Mouse (Mus musculus) heart, embryonic 14.5 days (tissue): ENCODE measurements around the gene Troap. TPM values are rescaled to one million over a fixed set of nuclear protein-coding genes. Genes with fewer than 3 reads are reported as not detected.

Experiments used
- ATAC-seq: fragments of 200-750 bp; cut with Nextera tagmentation; 2 replicates; pipeline ENCODE4 v1.8.0; 2017; ENCODE audit warnings: low read depth, moderate TSS enrichment; ENCODE audit not compliant: insufficient number of reproducible peaks, insufficient read depth, low FRiP score
- H3K27ac ChIP-seq, 2 experiments: fragments of 200-500 bp in 1 of 2; fragments of 300-500 bp in 1 of 2; sonication (generic) in 1 of 2; replicated peaks in 1 of 2; 2 replicates each; pipeline ENCODE4 v1.5.1; 2012 to 2014; ENCODE audit warnings: low read depth in 2 of 2, low read length in 2 of 2, control low read depth in 1 of 2, mild to moderate bottlenecking in 1 of 2, mixed read lengths in 1 of 2; ENCODE audit not compliant: control insufficient read depth in 1 of 2, insufficient read depth in 1 of 2
- H3K27me3 ChIP-seq: fragments of 300-500 bp; sonication (generic); 2 replicates; pipeline ENCODE4 v1.6.1; 2014; ENCODE audit warnings: mild to moderate bottlenecking, low read length, control low read depth; ENCODE audit not compliant: control insufficient read depth, insufficient read depth
- H3K36me3 ChIP-seq: fragments of 300-500 bp; sonication (generic); 2 replicates; pipeline ENCODE4 v1.6.1; 2014; ENCODE audit warnings: mild to moderate bottlenecking, control low read depth, low read length, mixed read lengths; ENCODE audit not compliant: control insufficient read depth, insufficient read depth
- H3K4me1 ChIP-seq, 2 experiments: fragments of 200-500 bp in 1 of 2; fragments of 300-500 bp in 1 of 2; sonication (generic) in 1 of 2; 2 replicates each; pipeline ENCODE4 v1.6.1; 2012 to 2014; ENCODE audit warnings: low read length in 2 of 2, control low read depth in 1 of 2, mixed read lengths in 1 of 2; ENCODE audit not compliant: control insufficient read depth in 2 of 2, insufficient read depth in 2 of 2
- H3K4me2 ChIP-seq: fragments of 300-500 bp; sonication (generic); 2 replicates; pipeline ENCODE4 v1.6.1; 2014; ENCODE audit warnings: mild to moderate bottlenecking, low read length
- H3K4me3 ChIP-seq, 2 experiments: fragments of 200-500 bp in 1 of 2; fragments of 300-500 bp in 1 of 2; sonication (generic) in 1 of 2; 2 replicates each; pipeline ENCODE4 v1.5.1; 2012 to 2014; ENCODE audit warnings: low read length in 2 of 2, mild to moderate bottlenecking in 2 of 2, control low read depth in 1 of 2, low read depth in 1 of 2, moderate library complexity in 1 of 2; ENCODE audit not compliant: control insufficient read depth in 1 of 2, insufficient read depth in 1 of 2
- H3K9ac ChIP-seq: fragments of 300-500 bp; sonication (generic); 2 replicates; pipeline ENCODE4 v1.6.1; 2014; ENCODE audit warnings: mild to moderate bottlenecking, low read length
- H3K9me3 ChIP-seq: fragments of 300-500 bp; sonication (generic); 2 replicates; pipeline ENCODE4 v1.6.1; 2016; ENCODE audit warnings: low read length, control low read depth; ENCODE audit not compliant: control insufficient read depth
- WGBS: fragments of 180-500 bp; shearing (Covaris S2); extraction: QIAGEN DNeasy Blood & Tissue Kit; methylation state at CpG from one replicate; pipeline ENCODE4 v1.1.7; 2014; 5-methylcytosine and 5-hydroxymethylcytosine counted together
- polyA plus RNA-seq: library from polyadenylated mRNA; unstranded; fragments of >200 nt; fragmentation: Nextera tagmentation; extraction: Ambion mirVana; gene quantifications from 2 replicates; pipeline ENCODE4 v1.2.1, GENCODE M21; 2014

Gene Troap
- polyA plus RNA-seq, 1 experiment from 2014 or later, result 16.5 TPM

- peak within 1 kb of the TSS; percentile 91 for H3K4me2 ChIP-seq
Observed at GRCm38 (mm10) chr15:99092870-99093269, 18.5 kb downstream of the Troap start, which contains the start of gene Dnajc22. Gene Dnajc22 (plus strand): TSS chr15:99093170.

GRCm38 (mm10) chr15:99093291-99094258 lies 19.2 kb downstream of the Troap start:
- H3K9me3 ChIP-seq, result no peaks in the 10 kb centered on the region
- no peaks in the 10 kb centered on the region for H3K36me3 ChIP-seq
- peaks cover 96% of the 10 kb centered on the region for H3K27me3 ChIP-seq
- H3K4me1 ChIP-seq, result peaks cover 11 to 35% of the 10 kb centered on the region in 2 experiments
- H3K4me2 ChIP-seq, result peak overlapping the region; percentile 91
- H3K4me3 ChIP-seq, result peak overlapping the region; percentile 40 to 48
- 0 out of 2 replicates have a peak, but pooled peaks have one; percentile 18 for ATAC-seq
- WGBS, result 2% methylated on average over 56 of the region's 56 CpGs
- H3K27ac ChIP-seq, result no peak overlapping the region
- peak overlapping the region; percentile 62 for H3K9ac ChIP-seq

More at GRCm38 (mm10) chr15:99092870-99093269, 18.5 kb downstream of the Troap start, which contains the start of gene Dnajc22:
- no peaks in the 10 kb centered on the region for H3K9me3 ChIP-seq
- H3K9ac ChIP-seq, result peak within 1 kb of the TSS; percentile 62
- H3K36me3 ChIP-seq, result no peaks in the 10 kb centered on the region
- ATAC-seq, result no peak
- H3K4me1 ChIP-seq, result peaks cover 10 to 32% of the 10 kb centered on the region in 2 experiments; a peak in 3 of 4 replicates
- peak within 1 kb of the TSS; percentile 40 to 48 for H3K4me3 ChIP-seq
- 43% methylated on average over 8 of the region's 8 CpGs for WGBS
- peaks cover 96% of the 10 kb centered on the region for H3K27me3 ChIP-seq
- H3K27ac ChIP-seq, result no peak within 1 kb of the TSS

- no peak overlapping the region for H3K27ac ChIP-seq
- WGBS, result 4% methylated on average over 27 of the region's 27 CpGs
Observed at GRCm38 (mm10) chr15:99094631-99095270, 20.4 kb downstream of the Troap start.

GRCm38 (mm10) chr15:99095356-99095755 lies 21.0 kb downstream of the Troap start:
- 11% methylated on average over 6 of the region's 6 CpGs for WGBS
- no peak overlapping the region for H3K4me3 ChIP-seq
- H3K4me1 ChIP-seq, result peaks cover 13 to 37% of the 10 kb centered on the region in 2 experiments
- H3K9ac ChIP-seq, result no peak overlapping the region
- no peak overlapping the region for H3K27ac ChIP-seq
- ATAC-seq, result no peak
- no peak overlapping the region for H3K4me2 ChIP-seq
- no peaks in the 10 kb centered on the region for H3K36me3 ChIP-seq
- H3K27me3 ChIP-seq, result peaks cover 83% of the 10 kb centered on the region
- H3K9me3 ChIP-seq, result no peaks in the 10 kb centered on the region

More at GRCm38 (mm10) chr15:99094631-99095270, 20.4 kb downstream of the Troap start:
- H3K27me3 ChIP-seq, result peaks cover 89% of the 10 kb centered on the region
- peak overlapping the region; percentile 35 for H3K4me2 ChIP-seq
- no peaks in the 10 kb centered on the region for H3K9me3 ChIP-seq
- H3K36me3 ChIP-seq, result no peaks in the 10 kb centered on the region
- H3K4me3 ChIP-seq, result no peak overlapping the region; a peak in 1 of 4 replicates
- ATAC-seq, result no peak
- H3K9ac ChIP-seq, result no peak overlapping the region
- peaks cover 13 to 37% of the 10 kb centered on the region in 2 experiments for H3K4me1 ChIP-seq

GRCm38 (mm10) chr15:99096061-99096793 lies 21.9 kb downstream of the Troap start:
- H3K9me3 ChIP-seq, result no peaks in the 10 kb centered on the region
- H3K27me3 ChIP-seq, result peaks cover 75% of the 10 kb centered on the region
- H3K4me1 ChIP-seq, result peaks cover 13 to 37% of the 10 kb centered on the region in 2 experiments
- no peak overlapping the region for H3K27ac ChIP-seq
- ATAC-seq, result no peak
- 6% methylated on average over 24 of the region's 24 CpGs for WGBS
- H3K4me3 ChIP-seq, result peak overlapping the region; percentile 33 to 46
- H3K36me3 ChIP-seq, result no peaks in the 10 kb centered on the region
- H3K4me2 ChIP-seq, result peak overlapping the region; percentile 82
- peak overlapping the region; percentile 55; the same call in 1 of the 2 replicates for H3K9ac ChIP-seq

GRCm38 (mm10) chr15:99096831-99097500 lies 22.6 kb downstream of the Troap start:
- Histone ChIP-seq H3K4me3 (peak overlapping the region; percentile 33 to 46), H3K9ac (peak overlapping the region; percentile 55), H3K4me2 (peak overlapping the region; percentile 82), H3K36me3 (no peaks in the 10 kb centered on the region), H3K9me3 (no peaks in the 10 kb centered on the region), H3K27ac (no peak overlapping the region), H3K27me3 (peaks cover 67% of the 10 kb centered on the region), H3K4me1 (peaks cover 13 to 37% of the 10 kb centered on the region in 2 experiments)
- no peak for ATAC-seq
- under 1% methylated on average over 49 of the region's 58 CpGs for WGBS
